Mouse (Mus musculus): Measurements from ENCODE around the gene Mgl2. TPM values are rescaled to one million over a fixed set of nuclear protein-coding genes. Genes with fewer than 3 reads are reported as not detected.

The Mgl2 gene
- polyA plus RNA-seq (2017; shearing (Covaris generic)): not detected

GRCm38 (mm10) chr11:70129926-70130379 lies at the start of gene Mgl2:
Gene Mgl2 (plus strand): TSS chr11:70130329.

GRCm38 (mm10) chr11:70091986-70092783 lies 37.9 kb upstream of the Mgl2 start, which contains the start of gene Asgr2:
Gene Asgr2 (plus strand): TSS chr11:70092644.

GRCm38 (mm10) chr11:70155897-70156296 lies 25.8 kb downstream of the Mgl2 start, which contains the start of gene Clec10a:
Gene Clec10a (plus strand): TSS chr11:70156197.

Other genes with a start within 250 kb of the Mgl2 start
- 0.11 TPM for gene Kctd11, start 248.9 kb upstream of the Mgl2 start, polyA plus RNA-seq (2017; shearing (Covaris generic))
- gene Acap1, start 234.8 kb upstream of the Mgl2 start, polyA plus RNA-seq (2017; shearing (Covaris generic)): 462 TPM
- gene 2810408A11Rik, start 229.3 kb upstream of the Mgl2 start, polyA plus RNA-seq (2017; shearing (Covaris generic)): 0.80 TPM
- gene Neurl4, start 229.3 kb upstream of the Mgl2 start, polyA plus RNA-seq (2017; shearing (Covaris generic)): 5.4 TPM
- 200 TPM for gene Gps2, start 216.4 kb upstream of the Mgl2 start, polyA plus RNA-seq (2017; shearing (Covaris generic))
- 977 TPM for gene Eif5a, start 208.4 kb upstream of the Mgl2 start, polyA plus RNA-seq (2017; shearing (Covaris generic))
- not detected for gene Ybx2, start 194.5 kb upstream of the Mgl2 start, polyA plus RNA-seq (2017; shearing (Covaris generic))
- not detected for gene Slc2a4, start 182.1 kb upstream of the Mgl2 start, polyA plus RNA-seq (2017; shearing (Covaris generic))
- not detected for gene Cldn7, start 165.6 kb upstream of the Mgl2 start, polyA plus RNA-seq (2017; shearing (Covaris generic))
- 41.4 TPM for gene Ctdnep1, start 149.2 kb upstream of the Mgl2 start, polyA plus RNA-seq (2017; shearing (Covaris generic))
- 50.5 TPM for gene Elp5, start 147.8 kb upstream of the Mgl2 start, polyA plus RNA-seq (2017; shearing (Covaris generic))
- gene Gabarap, start 139.2 kb upstream of the Mgl2 start, polyA plus RNA-seq (2017; shearing (Covaris generic)): 366 TPM
- 52.0 TPM for gene Phf23, start 134.6 kb upstream of the Mgl2 start, polyA plus RNA-seq (2017; shearing (Covaris generic))
- 20.9 TPM for gene Dvl2, start 129.7 kb upstream of the Mgl2 start, polyA plus RNA-seq (2017; shearing (Covaris generic))
- 83.6 TPM for gene Acadvl, start 114.9 kb upstream of the Mgl2 start, polyA plus RNA-seq (2017; shearing (Covaris generic))
- 4.6 TPM for gene Dlg4, start 113.4 kb upstream of the Mgl2 start, polyA plus RNA-seq (2017; shearing (Covaris generic))
- not detected for gene Asgr1, start 76.2 kb upstream of the Mgl2 start, polyA plus RNA-seq (2017; shearing (Covaris generic))
- not detected for gene Asgr2, start 37.7 kb upstream of the Mgl2 start, polyA plus RNA-seq (2017; shearing (Covaris generic))
- not detected for gene Clec10a, start 25.9 kb downstream of the Mgl2 start, polyA plus RNA-seq (2017; shearing (Covaris generic))
- 0.65 TPM for gene Slc16a11, start 82.4 kb downstream of the Mgl2 start, polyA plus RNA-seq (2017; shearing (Covaris generic))
- 1.4 TPM for gene Slc16a13, start 90.7 kb downstream of the Mgl2 start, polyA plus RNA-seq (2017; shearing (Covaris generic))
- not detected for gene Bcl6b, start 99.5 kb downstream of the Mgl2 start, polyA plus RNA-seq (2017; shearing (Covaris generic))
- 86.5 TPM for gene 0610010K14Rik, start 107.6 kb downstream of the Mgl2 start, polyA plus RNA-seq (2017; shearing (Covaris generic))
- 2.4 TPM for gene Gm21988, start 109.5 kb downstream of the Mgl2 start, polyA plus RNA-seq (2017; shearing (Covaris generic))
- 237 TPM for gene Rnasek, start 109.5 kb downstream of the Mgl2 start, polyA plus RNA-seq (2017; shearing (Covaris generic))
- gene Alox12, start 125.0 kb downstream of the Mgl2 start, polyA plus RNA-seq (2017; shearing (Covaris generic)): not detected
- gene Alox12e, start 192.3 kb downstream of the Mgl2 start, polyA plus RNA-seq (2017; shearing (Covaris generic)): not detected
- gene Alox15, start 221.7 kb downstream of the Mgl2 start, polyA plus RNA-seq (2017; shearing (Covaris generic)): not detected

Measured in effector memory CD4-positive, alpha-beta T cell, adult 5 months (primary cell).